Mouse (Mus musculus) heart, postnatal 25 days (tissue): ENCODE measurements around the gene Bcl9. TPM values are rescaled to one million over a fixed set of nuclear protein-coding genes. Genes with fewer than 3 reads are reported as not detected.
A peak's percentile ranks its signal among the peaks of the same experiment; 100 is the strongest.

ENCODE experiments used
- DNase-seq: peaks from one replicate; pipeline ENCODE4 v3.0.0; 2022; ENCODE audit warnings: low spot score
- intact Hi-C: fragments of 180-260 bp; cut with DNase I; formaldehyde crosslinking; loops from one replicate; pipeline ENCODE4 v1.15.1; 2025
- total RNA-seq, 2 experiments: library from RNA; stranded (reverse); gene quantifications; 2 replicates each; pipeline ENCODE4 v1.2.3; 2021

The Bcl9 gene
- total RNA-seq, 2 experiments from 2014 or later = 18.8 to 22.5 TPM

DNA sequence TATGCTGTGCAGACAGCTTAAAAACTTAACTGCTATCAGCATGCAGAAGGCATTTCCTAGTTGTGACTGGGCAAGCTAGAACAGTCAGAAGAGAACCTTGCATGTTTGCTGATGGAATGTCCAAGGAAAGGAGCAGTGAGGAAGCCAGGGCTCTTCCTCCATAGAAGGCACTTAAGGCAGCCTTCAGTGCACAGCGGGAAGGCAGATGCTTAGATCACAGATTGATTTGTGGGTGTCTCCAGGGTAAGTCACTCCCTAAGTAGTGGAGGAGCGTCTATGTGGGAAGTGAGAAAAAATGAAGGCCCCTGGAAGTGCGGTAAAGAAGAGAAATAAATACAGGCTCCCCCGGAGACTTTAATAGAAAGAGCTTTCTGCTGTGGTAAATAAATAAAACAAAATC lies 98.5 kb downstream of the Bcl9 start:
- DNase-seq = no peak
- intact Hi-C loops = no loop called here

GRCm38 (mm10) chr3:97196571-97196970 lies 101.1 kb downstream of the Bcl9 start:
- DNase-seq = no peak
- intact Hi-C loops = no loop called here

DNA sequence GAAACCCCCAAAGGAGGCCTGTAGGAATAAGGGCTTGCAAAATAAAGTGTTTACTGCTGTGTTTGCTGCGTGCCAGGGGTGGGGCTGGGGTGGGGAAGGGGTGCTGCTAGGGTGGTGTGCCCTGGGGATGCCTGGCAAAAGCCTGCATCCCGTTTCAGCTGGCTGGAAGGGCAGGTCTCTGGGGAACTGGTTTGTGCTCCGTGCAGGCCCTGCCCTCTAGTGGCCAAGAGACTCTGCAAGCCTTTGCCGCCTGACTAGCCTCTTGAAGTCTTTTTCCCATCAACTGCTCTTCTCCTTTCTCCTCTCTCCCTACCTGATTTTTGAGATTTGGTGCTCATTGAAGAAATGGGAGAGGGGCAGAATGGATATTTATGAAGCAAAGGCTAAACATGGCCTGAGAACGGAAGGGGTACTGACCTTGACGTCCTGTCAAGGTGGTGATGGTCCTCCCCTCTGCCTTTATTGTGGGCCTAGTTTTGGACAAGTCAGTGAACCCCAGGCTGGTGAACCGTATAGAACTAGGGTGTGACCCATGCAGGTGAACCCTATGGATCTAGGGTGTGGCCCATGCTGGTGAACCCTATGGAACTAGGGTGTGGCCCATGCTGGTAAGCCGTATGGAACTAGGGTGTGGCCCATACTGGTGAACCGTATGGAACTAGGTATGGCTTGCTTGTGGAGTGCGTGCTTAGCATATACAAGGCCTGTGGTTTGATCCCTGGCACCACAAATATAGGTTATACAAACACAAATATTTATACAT lies 112.4 kb downstream of the Bcl9 start:
- intact Hi-C loops = loop anchor here (1.0 to 5.0 kb wide), 3 partner anchors 108 to 248 kb away; no protein-coding TSS in a partner anchor
- DNase-seq = peak; percentile 21

- no peak for DNase-seq
- intact Hi-C loops = no loop called here
Measured at GRCm38 (mm10) chr3:97183810-97184209, 113.9 kb downstream of the Bcl9 start.

DNA sequence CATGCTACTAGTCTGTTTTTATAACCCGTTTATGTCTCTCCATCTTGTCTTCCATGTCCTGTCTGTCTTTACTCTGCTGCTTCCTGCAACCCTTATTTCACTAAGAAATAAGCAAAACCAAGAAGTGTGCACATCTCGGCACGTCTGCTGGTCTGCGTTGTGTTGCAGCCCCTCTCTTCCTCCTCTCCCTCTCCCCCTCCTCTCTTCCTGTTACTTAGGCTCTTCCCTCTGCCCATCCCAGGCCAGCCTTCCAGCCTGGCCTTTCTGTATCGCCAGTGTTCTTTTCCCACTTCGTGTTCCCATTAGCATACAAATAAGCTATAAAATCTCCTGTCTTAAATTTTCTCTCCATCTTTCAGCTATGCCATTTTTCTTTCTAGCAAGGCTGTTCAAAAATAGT lies 117.2 kb downstream of the Bcl9 start:
- intact Hi-C loops = no loop called here
- DNase-seq = no peak

GRCm38 (mm10) chr3:97178885-97179284 lies 118.8 kb downstream of the Bcl9 start:
- intact Hi-C loops = no loop called here
- no peak for DNase-seq

- intact Hi-C loops = no loop called here
- no peak for DNase-seq
Measured at GRCm38 (mm10) chr3:97172632-97173031, 125.1 kb downstream of the Bcl9 start.

- DNase-seq = no peak
- intact Hi-C loops = no loop called here
Measured at GRCm38 (mm10) chr3:97172231-97172630, 125.5 kb downstream of the Bcl9 start.

- intact Hi-C loops = no loop called here
- DNase-seq = no peak
Measured at GRCm38 (mm10) chr3:97171531-97171930, 126.2 kb downstream of the Bcl9 start.

- intact Hi-C loops = no loop called here
- no peak for DNase-seq
Measured at GRCm38 (mm10) chr3:97167126-97167525, 130.6 kb downstream of the Bcl9 start.

- intact Hi-C loops = no loop called here
- no peak for DNase-seq
Measured at GRCm38 (mm10) chr3:97164477-97164876, 133.2 kb downstream of the Bcl9 start.

GRCm38 (mm10) chr3:97161773-97162172 lies 135.9 kb downstream of the Bcl9 start:
- intact Hi-C loops = no loop called here
- no peak for DNase-seq

DNA sequence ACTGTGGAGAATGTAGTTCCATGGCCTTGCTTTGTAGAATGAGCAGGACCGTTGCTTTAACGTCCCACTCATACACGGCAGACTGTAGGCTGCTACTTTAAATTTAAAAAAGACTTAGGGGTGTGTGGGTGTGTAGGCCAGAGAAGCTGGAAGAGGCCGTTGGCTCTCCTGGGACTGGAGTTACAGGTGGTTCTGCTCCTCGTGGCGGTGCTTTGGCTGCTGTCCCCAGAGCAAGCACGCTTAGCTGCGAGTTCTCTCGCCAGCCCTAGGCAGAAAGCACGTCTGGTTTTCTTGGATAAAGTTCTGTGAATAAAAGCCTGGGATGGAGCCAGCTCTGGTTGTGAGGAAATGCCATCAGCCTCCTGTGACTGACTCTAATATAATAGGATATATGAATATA lies 136.8 kb downstream of the Bcl9 start:
- intact Hi-C loops = no loop called here
- DNase-seq = peak; percentile 21

GRCm38 (mm10) chr3:97159986-97160385 lies 137.7 kb downstream of the Bcl9 start:
- intact Hi-C loops = loop anchor here (5.0 kb wide), 1 partner anchor 67 kb away; no protein-coding TSS in a partner anchor
- no peak for DNase-seq

DNA sequence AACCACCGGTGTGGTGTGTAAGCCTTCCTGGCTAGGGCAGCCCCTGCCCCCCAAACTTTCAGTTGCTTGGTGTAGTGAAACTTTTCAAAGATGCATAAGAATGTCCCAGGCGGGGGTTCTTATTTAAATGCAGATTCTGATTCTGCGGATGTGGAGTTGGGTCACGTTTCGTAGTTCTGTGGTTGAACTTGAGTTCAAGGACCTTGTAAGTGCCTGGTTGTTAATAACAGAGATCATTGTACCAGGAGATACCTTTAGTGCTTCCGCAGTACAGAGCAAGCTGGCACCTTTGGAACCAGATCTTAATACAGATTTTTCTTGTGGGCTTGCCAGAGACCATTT lies 138.2 kb downstream of the Bcl9 start:
- DNase-seq = no peak
- intact Hi-C loops = loop anchor here (5.0 kb wide), 1 partner anchor 68 kb away; no protein-coding TSS in a partner anchor

DNA sequence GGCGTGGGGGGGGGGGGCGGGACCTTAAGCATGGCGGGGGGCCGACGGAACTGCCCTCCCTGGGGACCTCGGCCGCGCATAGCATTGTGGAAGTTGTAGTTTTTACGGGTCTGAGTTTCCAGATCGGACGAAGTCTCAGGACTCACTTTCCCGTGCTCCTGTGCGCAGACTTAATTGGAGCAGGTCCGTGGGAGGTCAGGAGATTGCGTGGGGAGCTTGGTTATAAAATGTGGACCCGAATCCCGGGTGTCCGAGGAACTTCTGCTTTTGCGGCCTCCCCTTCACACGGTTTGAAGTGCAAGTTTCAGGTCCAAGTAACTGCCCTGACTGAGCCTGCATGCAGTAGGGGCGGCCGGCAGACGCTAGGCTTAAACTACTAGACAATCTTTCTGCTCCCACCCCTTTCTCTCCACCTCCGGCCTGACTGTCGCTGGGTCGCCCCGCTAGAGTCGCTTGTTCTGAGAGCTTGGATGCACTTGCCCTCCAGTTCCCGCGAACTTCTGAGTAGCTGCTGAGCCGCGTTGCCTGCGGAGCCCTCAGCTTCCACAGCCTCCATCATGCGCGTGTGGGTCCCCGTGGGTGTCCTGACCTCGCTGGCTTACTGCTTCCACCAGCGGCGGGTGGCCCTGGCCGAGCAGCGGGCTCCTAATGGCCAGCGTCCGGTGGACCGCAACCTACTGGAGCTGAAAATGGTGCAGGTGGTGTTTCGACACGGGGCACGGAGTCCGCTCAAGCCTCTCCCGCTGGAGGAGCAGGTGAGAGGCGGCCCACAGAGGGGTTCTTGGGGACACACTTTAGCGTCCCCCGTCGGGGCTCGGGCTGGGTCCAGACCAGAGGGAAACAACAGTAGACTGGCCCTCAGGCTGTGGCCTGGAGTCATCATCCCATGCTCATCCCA lies 138.9 kb downstream of the Bcl9 start, which contains the start of gene Acp6:
TSS of gene Acp6 (plus strand) at position 167 of the 898 bp plus-strand sequence.
- intact Hi-C loops = loop anchor here (5.0 kb wide), 1 partner anchor 68 kb away; no protein-coding TSS in a partner anchor
- peak; percentile 85 for DNase-seq

GRCm38 (mm10) chr3:97157958-97158599 lies 139.6 kb downstream of the Bcl9 start:
- intact Hi-C loops = loop anchor here (5.0 kb wide), 1 partner anchor 69 kb away; no protein-coding TSS in a partner anchor
- peak; percentile 63 for DNase-seq

- DNase-seq = no peak
- intact Hi-C loops = loop anchor here (5.0 kb wide), 1 partner anchor 70 kb away; no protein-coding TSS in a partner anchor
Measured at GRCm38 (mm10) chr3:97157308-97157707, 140.4 kb downstream of the Bcl9 start.

DNA sequence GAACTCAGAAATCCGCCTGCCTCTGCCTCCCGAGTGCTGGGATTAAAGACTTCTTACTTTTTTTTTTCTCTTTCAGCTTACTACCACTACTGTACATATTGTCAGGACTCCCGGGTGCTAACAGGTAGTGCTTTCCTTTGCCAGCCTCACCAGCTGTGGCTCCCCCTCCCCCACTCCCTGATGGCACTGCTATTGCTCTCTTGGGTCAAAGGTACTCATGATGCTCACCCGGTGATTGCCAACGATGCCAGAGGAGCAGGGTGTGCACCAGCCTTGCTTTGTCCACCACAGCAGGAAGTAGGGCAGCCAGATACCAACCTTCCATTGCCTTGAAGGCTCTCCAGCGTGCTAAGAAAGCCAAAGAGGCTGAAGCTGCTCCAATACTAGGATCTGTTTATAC lies 141.3 kb downstream of the Bcl9 start:
- intact Hi-C loops = loop anchor here (5.0 kb wide), 1 partner anchor 71 kb away; no protein-coding TSS in a partner anchor
- DNase-seq = no peak
